Mouse (Mus musculus) MEL (cell line): ENCODE measurements around the gene Irf4.

Source experiments
- CHD2 ChIP-seq: IDR thresholded peaks from 2 replicates; pipeline ENCODE4 v1.6.1; 2011; ENCODE audit warnings: low read length, improper control_type of control experiment
- CTCF ChIP-seq, 3 experiments: IDR thresholded peaks in 2 of 3; conservative IDR thresholded peaks in 1 of 3; 2 replicates each; pipeline ENCODE4 v1.5.1; 2011 to 2012; ENCODE audit warnings: low read length in 3 of 3, low read depth in 2 of 3, mild to moderate bottlenecking in 2 of 3, improper control_type of control experiment in 1 of 3, inconsistent platforms in 1 of 3, mixed read lengths in 1 of 3, moderate library complexity in 1 of 3; ENCODE audit not compliant: control insufficient read depth in 1 of 3, insufficient read depth in 1 of 3, poor library complexity in 1 of 3, severe bottlenecking in 1 of 3
- EP300 ChIP-seq, 2 experiments: IDR thresholded peaks; 2 replicates each; pipeline ENCODE4 v1.6.1; 2011; ENCODE audit warnings: improper control_type of control experiment in 2 of 2, low read length in 2 of 2, low read depth in 1 of 2, mild to moderate bottlenecking in 1 of 2
- MXI1 ChIP-seq: IDR thresholded peaks from 2 replicates; pipeline ENCODE4 v1.6.1; 2011; ENCODE audit warnings: mild to moderate bottlenecking, low read depth, low read length, improper control_type of control experiment
- POLR2A ChIP-seq, 2 experiments: IDR thresholded peaks; 2 replicates each; pipeline ENCODE4 v1.6.1; 2011 to 2012; ENCODE audit warnings: low read length in 2 of 2, mild to moderate bottlenecking in 2 of 2, control low read depth in 1 of 2, improper control_type of control experiment in 1 of 2, low read depth in 1 of 2, moderate library complexity in 1 of 2; ENCODE audit not compliant: control insufficient read depth in 1 of 2, insufficient read depth in 1 of 2, poor library complexity in 1 of 2
- USF2 ChIP-seq, 2 experiments: IDR thresholded peaks; 2 replicates each; pipeline ENCODE4 v1.6.1; 2011 to 2012; ENCODE audit warnings: improper control_type of control experiment in 2 of 2, low read length in 2 of 2, borderline replicate concordance in 1 of 2, inconsistent platforms in 1 of 2, low read depth in 1 of 2, mild to moderate bottlenecking in 1 of 2; ENCODE audit not compliant: insufficient read depth in 1 of 2

GRCm38 (mm10) chr13:30776021-30776420 is 27.0 kb downstream of the Irf4 start:
- TF ChIP-seq POLR2A (IDR thresholded peaks at IDR 0.05; ENCODE audit: control insufficient read depth in 1 of 2, insufficient read depth in 1 of 2, low read depth in 1 of 2, low read length in 2 of 2, poor library complexity in 1 of 2) = no peak
- no peak for TF ChIP-seq EP300 (IDR thresholded peaks at IDR 0.05; ENCODE audit: low read depth in 1 of 2, low read length in 2 of 2)
- no peak for TF ChIP-seq CTCF (IDR thresholded peaks at IDR 0.05 in 2 of 3, conservative IDR thresholded peaks at IDR 0.05 in 1 of 3; ENCODE audit: control insufficient read depth in 1 of 3, insufficient read depth in 1 of 3, low read depth in 2 of 3, low read length in 3 of 3, poor library complexity in 1 of 3, severe bottlenecking in 1 of 3)
- TF ChIP-seq USF2 (IDR thresholded peaks at IDR 0.05; ENCODE audit: borderline replicate concordance in 1 of 2, insufficient read depth in 1 of 2, low read depth in 1 of 2, low read length in 2 of 2) = no peak
- no peak for TF ChIP-seq MXI1
- TF ChIP-seq CHD2 = no peak
